Comparison of ENCODE assay signal across 8 mouse cellular contexts in the genomic region with DNA sequence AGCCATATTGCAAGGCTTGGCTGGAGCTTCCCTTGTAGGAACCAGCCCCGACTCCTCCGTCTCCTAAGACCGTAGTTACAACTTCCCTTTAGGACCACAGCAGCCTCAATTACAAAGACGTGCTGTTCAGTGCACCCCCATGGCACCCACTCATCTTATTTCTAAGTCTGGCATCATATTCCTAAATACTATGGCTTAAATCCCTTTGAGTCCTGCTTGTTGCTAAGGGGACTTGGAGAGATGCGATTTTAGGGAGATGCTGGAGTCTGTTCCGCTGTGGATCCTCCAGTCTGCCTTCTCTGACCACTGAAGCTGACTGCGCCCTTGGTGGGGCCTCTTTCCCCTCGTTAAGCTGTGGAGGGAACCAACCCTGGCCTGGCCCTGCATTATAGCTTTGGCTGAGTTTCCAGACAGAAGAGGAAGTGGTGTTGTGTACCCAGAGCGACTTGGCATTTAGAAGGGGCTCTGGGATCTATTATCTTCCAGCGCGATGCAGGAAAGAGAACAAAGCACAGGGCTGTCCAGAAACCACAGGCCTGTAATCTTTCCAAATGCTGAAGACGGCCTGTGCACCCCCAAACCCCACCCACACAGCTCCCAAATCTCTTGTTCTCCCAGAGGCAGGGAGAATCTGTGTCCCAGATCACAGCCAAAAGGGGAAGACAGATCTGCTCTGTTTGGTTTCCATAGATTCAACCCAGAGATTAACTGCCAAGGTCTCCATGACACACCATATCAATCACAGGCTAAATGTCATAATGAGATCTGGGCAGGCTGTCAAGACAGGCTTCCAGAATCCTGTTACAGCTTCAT. TPM values are rescaled to one million over a fixed set of nuclear protein-coding genes. Genes with fewer than 3 reads are reported as not detected.
DNase-seq lines count a peak whose midpoint lies in the region; ATAC-seq lines count a peak whose summit lies in the region.

No protein-coding gene starts in this region.

- H3K36me3 ChIP-seq in limb, embryonic 11.5 days (ENCODE audit: control insufficient read depth, insufficient read depth, low read length), result no peaks in the 10 kb centered on the region
- H3K36me3 ChIP-seq in midbrain, embryonic 14.5 days (ENCODE audit: control insufficient read depth, insufficient read depth, low read length), result no peaks in the 10 kb centered on the region

- H3K4me3 ChIP-seq in limb, embryonic 11.5 days (ENCODE audit: low read depth, low read length), result no peak overlapping the region
- no peak overlapping the region for H3K4me3 ChIP-seq in midbrain, embryonic 14.5 days (replicated peaks; ENCODE audit: low read depth, low read length)

- no peaks in the 10 kb centered on the region for H3K27me3 ChIP-seq in limb, embryonic 11.5 days (ENCODE audit: control insufficient read depth, insufficient read depth, low read length)
- H3K27me3 ChIP-seq in midbrain, embryonic 14.5 days (ENCODE audit: control insufficient read depth, insufficient read depth, low read length), result no peaks in the 10 kb centered on the region

- 0 out of 2 replicates have a peak, but pooled peaks have one; percentile 21 for ATAC-seq in limb, embryonic 11.5 days (ENCODE audit: insufficient number of reproducible peaks, low FRiP score, low TSS enrichment, low read depth)
- ATAC-seq in midbrain, embryonic 14.5 days (ENCODE audit: low FRiP score, low TSS enrichment), result no peak

- H3K4me1 ChIP-seq in limb, embryonic 11.5 days (ENCODE audit: control insufficient read depth, insufficient read depth, low read length), result peaks cover 5% of the 10 kb centered on the region; the same call in 1 of the 2 replicates
- 0 out of 2 replicates have a peak, but pooled peaks cover 7% of the 10 kb centered on the region for H3K4me1 ChIP-seq in midbrain, embryonic 14.5 days (ENCODE audit: control insufficient read depth, insufficient read depth, low read length)

- DNase-seq in ovary, postnatal 14 days (ENCODE audit: low spot score), result peak; percentile 16
- DNase-seq in ovary, postnatal 36 days (ENCODE audit: low spot score), result no peak
- DNase-seq in frontal cortex, adult 2 months (ENCODE audit: extremely low spot score in 1 of 2, low spot score in 1 of 2), result peak; percentile 38 to 51
- peak; percentile 59 for DNase-seq in heart, postnatal 4 days
- peak; percentile 56 for DNase-seq in limb, embryonic 11.5 days (ENCODE audit: low spot score)
- peak; percentile 45 for DNase-seq in midbrain, embryonic 14.5 days
- no peak for DNase-seq in thymus, postnatal 25 days
- DNase-seq in cerebellum, postnatal 25 days, result no peak

- 54% methylated on average over 12 of the region's 12 CpGs for WGBS in limb, embryonic 11.5 days
- 42% methylated on average over 12 of the region's 12 CpGs for WGBS in midbrain, embryonic 14.5 days

- peak overlapping the region; percentile 65 for H3K27ac ChIP-seq in limb, embryonic 11.5 days (replicated peaks; ENCODE audit: low read depth, low read length)
- H3K27ac ChIP-seq in midbrain, embryonic 14.5 days (replicated peaks; ENCODE audit: low read depth, low read length), result no peak overlapping the region; the same call in 1 of the 2 replicates

- H3K9me3 ChIP-seq in limb, embryonic 11.5 days (ENCODE audit: control insufficient read depth, low read length), result no peaks in the 10 kb centered on the region
- H3K9me3 ChIP-seq in midbrain, embryonic 14.5 days (ENCODE audit: control insufficient read depth, low read length), result no peaks in the 10 kb centered on the region

- no peak overlapping the region for H3K9ac ChIP-seq in limb, embryonic 11.5 days (ENCODE audit: low read length)
- H3K9ac ChIP-seq in midbrain, embryonic 14.5 days (replicated peaks; ENCODE audit: low read length), result no peak overlapping the region

- H3K4me2 ChIP-seq in limb, embryonic 11.5 days (ENCODE audit: low read depth, severe bottlenecking), result no peak overlapping the region
- no peak overlapping the region for H3K4me2 ChIP-seq in midbrain, embryonic 14.5 days (ENCODE audit: low read length)

RNA-seq across cellular contexts. Expression of gene Dupd1, which starts 7.4 kb away (rescaled TPM):
- 0.27 and 0.38 TPM in 2 replicates for polyA plus RNA-seq in frontal cortex, adult 2 months (2012; rRNA removed)
- total RNA-seq in heart, postnatal 4 days (2021), result under 1 TPM in 1 of 2 experiments, not detected in 1; 0.68 TPM
- polyA plus RNA-seq in limb, embryonic 11.5 days (2014; fragmentation: Nextera tagmentation; extraction: Ambion mirVana), result 0.21 and 0.55 TPM in 2 replicates
- not detected in 2 replicates for polyA plus RNA-seq in midbrain, embryonic 14.5 days (2014; fragmentation: Nextera tagmentation; extraction: Ambion mirVana)

RNA-seq across cellular contexts. Expression of gene Samd8, which starts 43.4 kb away (rescaled TPM):
- polyA plus RNA-seq in frontal cortex, adult 2 months (2012; rRNA removed), result 34.1 and 40.5 TPM in 2 replicates
- total RNA-seq in heart, postnatal 4 days (2021), result 10 to 100 TPM; 26.1 to 27.4 TPM
- 9.7 and 11.4 TPM in 2 replicates for polyA plus RNA-seq in limb, embryonic 11.5 days (2014; fragmentation: Nextera tagmentation; extraction: Ambion mirVana)
- 23.4 and 28.6 TPM in 2 replicates for polyA plus RNA-seq in midbrain, embryonic 14.5 days (2014; fragmentation: Nextera tagmentation; extraction: Ambion mirVana)

RNA-seq across cellular contexts. Expression of gene Dusp13, which starts 44.0 kb away (rescaled TPM):
- 0.96 and 1.2 TPM in 2 replicates for polyA plus RNA-seq in frontal cortex, adult 2 months (2012; rRNA removed)
- total RNA-seq in heart, postnatal 4 days (2021), result not detected
- polyA plus RNA-seq in limb, embryonic 11.5 days (2014; fragmentation: Nextera tagmentation; extraction: Ambion mirVana), result 0.47 and 0.52 TPM in 2 replicates
- not detected in 2 replicates for polyA plus RNA-seq in midbrain, embryonic 14.5 days (2014; fragmentation: Nextera tagmentation; extraction: Ambion mirVana)

Comparison
In these comparisons a context has a peak if more than half of its experiments do, and no peak if none do; other contexts are left out.
1. DNase-seq: peak in ovary, postnatal 14 days (single experiment), frontal cortex, adult 2 months (2 of 2), heart, postnatal 4 days (single experiment), limb, embryonic 11.5 days (single experiment) and midbrain, embryonic 14.5 days (single experiment); none in ovary, postnatal 36 days (single experiment), thymus, postnatal 25 days (single experiment) and cerebellum, postnatal 25 days (0 of 2).